Mouse (Mus musculus): ENCODE results near the gene Akr1c20. TPM values are rescaled to one million over a fixed set of nuclear protein-coding genes. Genes with fewer than 3 reads are reported as not detected.

Akr1c20 gene
- total and polyA plus RNA-seq, 2 experiments from 2014 or later: not detected

- TF ChIP-seq CTCF (IDR thresholded peaks at IDR 0.05): no peak
- no peak overlapping the region for H3K9ac ChIP-seq (replicated peaks; ENCODE audit: low read length, poor library complexity, severe bottlenecking)
- H3K27me3 ChIP-seq (ENCODE audit: insufficient read depth, low read length): no peaks in the 10 kb centered on the region
- no peak overlapping the region for H3K27ac ChIP-seq (ENCODE audit: low read depth, low read length)
- H3K4me1 ChIP-seq (ENCODE audit: insufficient read depth, low read length): no peaks in the 10 kb centered on the region
- WGBS: 95% methylated on average over 2 of the region's 2 CpGs
- ATAC-seq (ENCODE audit: low FRiP score): no peak
- H3K9me3 ChIP-seq (ENCODE audit: low read length): no peaks in the 10 kb centered on the region
- no peak overlapping the region for H3K4me2 ChIP-seq (ENCODE audit: low read depth, low read length, poor library complexity, severe bottlenecking)
- H3K36me3 ChIP-seq (ENCODE audit: insufficient read depth, low read length): no peaks in the 10 kb centered on the region
- no peak for DNase-seq (ENCODE audit: low spot score)
- no peak overlapping the region for H3K4me3 ChIP-seq (ENCODE audit: low read depth, low read length)
These were observed 57.5 kb downstream of the Akr1c20 start for GRCm38 (mm10) chr13:4465641-4466040.

Other genes with a start within 250 kb of the Akr1c20 start
- gene Akr1c12, start 243.9 kb downstream of the Akr1c20 start, total RNA-seq (2014; rRNA removed): not detected in 2 replicates
- gene Akr1c12, start 243.9 kb downstream of the Akr1c20 start, polyA plus RNA-seq (2015; fragmentation: Nextera tagmentation; extraction: Ambion mirVana): 0.17 and 0.29 TPM in 2 replicates
- gene Akr1c6, start 89.0 kb downstream of the Akr1c20 start, total RNA-seq (2014; rRNA removed): not detected in 2 replicates
- gene Akr1c6, start 89.0 kb downstream of the Akr1c20 start, polyA plus RNA-seq (2015; fragmentation: Nextera tagmentation; extraction: Ambion mirVana): not detected in 2 replicates
- not detected in 2 replicates for gene Akr1c21, start 50.7 kb upstream of the Akr1c20 start, total RNA-seq (2014; rRNA removed)
- not detected in 2 replicates for gene Akr1c21, start 50.7 kb upstream of the Akr1c20 start, polyA plus RNA-seq (2015; fragmentation: Nextera tagmentation; extraction: Ambion mirVana)
- gene Akr1e1, start 85.8 kb upstream of the Akr1c20 start, total RNA-seq (2014; rRNA removed): 7.3 and 9.7 TPM in 2 replicates
- 28.4 and 30.7 TPM in 2 replicates for gene Akr1e1, start 85.8 kb upstream of the Akr1c20 start, polyA plus RNA-seq (2015; fragmentation: Nextera tagmentation; extraction: Ambion mirVana)

All from midbrain, postnatal 0 days (tissue).